Mouse (Mus musculus) heart, embryonic 11.5 days (tissue): ENCODE data around the gene Thbs4. TPM values are rescaled to one million over a fixed set of nuclear protein-coding genes. Genes with fewer than 3 reads are reported as not detected.

Experiments
- ATAC-seq: fragments of 200-750 bp; cut with Nextera tagmentation; replicated peaks from 2 replicates; pipeline ENCODE4 v1.8.0; 2017; ENCODE audit warnings: moderate library complexity; ENCODE audit not compliant: insufficient number of reproducible peaks, low FRiP score, low TSS enrichment
- H3K27ac ChIP-seq: fragments of 300-500 bp; sonication (generic); 2 replicates; pipeline ENCODE4 v1.5.1; 2014; ENCODE audit warnings: mild to moderate bottlenecking, low read depth, low read length
- H3K27me3 ChIP-seq: fragments of 300-500 bp; sonication (generic); 2 replicates; pipeline ENCODE4 v1.6.1; 2014; ENCODE audit warnings: mild to moderate bottlenecking, low read length, mixed read lengths; ENCODE audit not compliant: control insufficient read depth, insufficient read depth
- H3K36me3 ChIP-seq: fragments of 300-500 bp; sonication (generic); 2 replicates; pipeline ENCODE4 v1.6.1; 2014; ENCODE audit warnings: mild to moderate bottlenecking, low read length, moderate library complexity, mixed read lengths; ENCODE audit not compliant: control insufficient read depth, insufficient read depth
- H3K4me1 ChIP-seq: fragments of 300-500 bp; sonication (generic); 2 replicates; pipeline ENCODE4 v1.6.1; 2014; ENCODE audit warnings: low read length; ENCODE audit not compliant: control insufficient read depth, insufficient read depth
- H3K4me2 ChIP-seq: fragments of 300-500 bp; sonication (generic); 2 replicates; pipeline ENCODE4 v1.6.1; 2014; ENCODE audit warnings: mild to moderate bottlenecking, moderate library complexity
- H3K4me3 ChIP-seq: fragments of 300-500 bp; sonication (generic); 2 replicates; pipeline ENCODE4 v1.5.1; 2014; ENCODE audit warnings: low read depth, low read length
- H3K9ac ChIP-seq: fragments of 300-500 bp; sonication (generic); 2 replicates; pipeline ENCODE4 v1.6.1; 2014; ENCODE audit warnings: mild to moderate bottlenecking, low read depth, low read length, moderate library complexity
- H3K9me3 ChIP-seq: fragments of 300-500 bp; sonication (generic); replicated peaks from 2 replicates; pipeline ENCODE4 v1.6.1; 2016; ENCODE audit warnings: low read length; ENCODE audit not compliant: control insufficient read depth
- WGBS: fragments of 180-500 bp; shearing (Covaris S2); extraction: QIAGEN DNeasy Blood & Tissue Kit; methylation state at CpG from one replicate; pipeline ENCODE4 v1.1.7; 2014; ENCODE audit not compliant: insufficient replicate concordance; 5-methylcytosine and 5-hydroxymethylcytosine counted together
- polyA plus RNA-seq: library from polyadenylated mRNA; unstranded; fragments of >200 nt; fragmentation: Nextera tagmentation; extraction: Ambion mirVana; gene quantifications from 2 replicates; pipeline ENCODE4 v1.2.1, GENCODE M21; 2014

The Thbs4 gene
- polyA plus RNA-seq, 1 experiment from 2014 or later: 39.4 TPM

DNA sequence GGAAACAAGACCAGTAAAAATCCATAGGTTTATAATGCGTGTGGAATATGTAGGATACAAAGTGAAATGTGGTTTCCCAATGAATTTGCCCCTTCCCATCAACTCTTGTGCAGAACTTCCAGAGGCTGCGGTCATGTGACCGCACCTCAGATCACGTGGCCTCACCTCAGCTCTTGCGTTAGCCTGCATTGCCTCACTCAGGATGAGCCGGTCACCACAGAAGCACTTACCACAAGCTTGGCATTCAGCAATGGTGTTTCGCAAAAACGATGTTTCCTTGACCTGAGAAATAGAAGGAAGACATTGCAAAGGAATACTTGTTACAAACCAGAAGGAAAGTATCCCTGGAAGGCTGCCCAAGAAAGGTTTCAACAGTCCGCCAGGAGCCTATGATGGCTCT, 19.7 kb downstream of the Thbs4 start:
- no peak overlapping the region for H3K27ac ChIP-seq
- no peaks in the 10 kb centered on the region for H3K9me3 ChIP-seq
- H3K4me3 ChIP-seq: no peak overlapping the region
- H3K4me2 ChIP-seq: no peak overlapping the region
- no peaks in the 10 kb centered on the region for H3K36me3 ChIP-seq
- ATAC-seq: no peak
- H3K4me1 ChIP-seq: no peaks in the 10 kb centered on the region
- H3K9ac ChIP-seq: no peak overlapping the region
- H3K27me3 ChIP-seq: no peaks in the 10 kb centered on the region
- 87% methylated on average over 9 of the region's 9 CpGs for WGBS

DNA sequence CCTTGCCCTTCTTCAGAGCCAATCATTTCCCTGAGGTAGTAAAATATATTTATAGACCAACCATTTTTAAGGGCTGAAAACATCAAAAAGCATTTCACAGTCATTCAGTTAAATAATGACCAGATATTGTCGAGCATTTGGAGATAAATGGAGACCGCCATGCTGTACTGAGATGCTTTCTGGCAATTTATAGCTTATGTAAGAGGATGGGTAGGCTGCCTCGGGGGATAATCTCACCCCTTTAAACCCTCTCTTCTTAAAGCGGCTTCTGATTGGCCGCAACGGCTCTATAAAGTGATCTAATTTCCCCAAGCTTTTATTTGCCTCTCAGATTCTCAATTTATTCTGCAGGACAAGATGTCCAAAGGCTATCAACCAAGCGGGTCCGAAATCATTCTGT, 22.1 kb downstream of the Thbs4 start:
- Histone ChIP-seq H3K9me3 (no peaks in the 10 kb centered on the region), H3K4me3 (no peak overlapping the region), H3K36me3 (no peaks in the 10 kb centered on the region), H3K27ac (no peak overlapping the region), H3K4me1 (no peaks in the 10 kb centered on the region), H3K27me3 (no peaks in the 10 kb centered on the region), H3K9ac (no peak overlapping the region), H3K4me2 (no peak overlapping the region)
- ATAC-seq: no peak
- 82% methylated on average over 8 of the region's 8 CpGs for WGBS

GRCm38 (mm10) chr13:92771566-92771965, 23.1 kb downstream of the Thbs4 start:
- WGBS: 88% methylated on average over 5 of the region's 5 CpGs
- Histone ChIP-seq H3K9me3 (no peaks in the 10 kb centered on the region), H3K9ac (no peak overlapping the region), H3K27me3 (no peaks in the 10 kb centered on the region), H3K4me3 (no peak overlapping the region), H3K36me3 (no peaks in the 10 kb centered on the region), H3K27ac (no peak overlapping the region), H3K4me2 (no peak overlapping the region), H3K4me1 (no peaks in the 10 kb centered on the region)
- no peak for ATAC-seq

GRCm38 (mm10) chr13:92765454-92766242, 29.0 kb downstream of the Thbs4 start:
- 68% methylated on average over 6 of the region's 6 CpGs for WGBS
- H3K9me3 ChIP-seq: no peaks in the 10 kb centered on the region
- H3K9ac ChIP-seq: no peak overlapping the region
- H3K4me2 ChIP-seq: no peak overlapping the region
- no peaks in the 10 kb centered on the region for H3K4me1 ChIP-seq
- H3K36me3 ChIP-seq: no peaks in the 10 kb centered on the region
- ATAC-seq: no peak
- H3K4me3 ChIP-seq: no peak overlapping the region
- no peaks in the 10 kb centered on the region; the same call in 1 of the 2 replicates for H3K27me3 ChIP-seq
- H3K27ac ChIP-seq: no peak overlapping the region

- no peaks in the 10 kb centered on the region; the same call in none of the 2 replicates for H3K27me3 ChIP-seq
- no peak overlapping the region for H3K4me3 ChIP-seq
- H3K9me3 ChIP-seq: no peaks in the 10 kb centered on the region
- H3K4me1 ChIP-seq: peaks cover 20% of the 10 kb centered on the region
- no peak for ATAC-seq
- H3K4me2 ChIP-seq: no peak overlapping the region
- no peaks in the 10 kb centered on the region for H3K36me3 ChIP-seq
- 71% methylated on average over 1 of the region's 1 CpGs for WGBS
- no peak overlapping the region for H3K9ac ChIP-seq
- H3K27ac ChIP-seq: no peak overlapping the region
Observed at GRCm38 (mm10) chr13:92762322-92762721, 32.3 kb downstream of the Thbs4 start.

DNA sequence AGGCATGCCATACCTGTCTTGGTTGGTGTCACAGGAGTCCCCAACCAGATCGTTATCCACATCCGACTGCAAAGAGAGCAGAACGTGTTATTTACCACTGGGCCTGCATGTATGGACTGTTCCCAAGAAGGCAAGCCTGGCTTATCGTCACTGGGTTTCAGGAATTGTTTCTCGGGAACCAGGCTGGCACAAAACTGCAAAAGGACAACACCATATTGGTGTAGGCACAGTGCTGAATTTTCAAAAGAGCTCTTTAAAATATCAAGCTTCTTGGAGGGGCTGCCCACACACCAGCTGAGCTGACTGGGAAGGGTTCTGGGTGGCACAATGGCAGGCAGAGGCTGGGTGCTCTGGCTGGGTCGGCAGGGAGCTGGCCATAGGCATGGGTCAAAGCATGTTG, 34.1 kb downstream of the Thbs4 start:
- ATAC-seq: no peak
- no peak overlapping the region for H3K4me3 ChIP-seq
- H3K27ac ChIP-seq: no peak overlapping the region
- H3K27me3 ChIP-seq: no peaks in the 10 kb centered on the region; the same call in none of the 2 replicates
- peaks cover 21% of the 10 kb centered on the region for H3K4me1 ChIP-seq
- WGBS: 85% methylated on average over 6 of the region's 6 CpGs
- H3K4me2 ChIP-seq: no peak overlapping the region
- no peaks in the 10 kb centered on the region for H3K9me3 ChIP-seq
- H3K9ac ChIP-seq: no peak overlapping the region
- H3K36me3 ChIP-seq: no peaks in the 10 kb centered on the region

DNA sequence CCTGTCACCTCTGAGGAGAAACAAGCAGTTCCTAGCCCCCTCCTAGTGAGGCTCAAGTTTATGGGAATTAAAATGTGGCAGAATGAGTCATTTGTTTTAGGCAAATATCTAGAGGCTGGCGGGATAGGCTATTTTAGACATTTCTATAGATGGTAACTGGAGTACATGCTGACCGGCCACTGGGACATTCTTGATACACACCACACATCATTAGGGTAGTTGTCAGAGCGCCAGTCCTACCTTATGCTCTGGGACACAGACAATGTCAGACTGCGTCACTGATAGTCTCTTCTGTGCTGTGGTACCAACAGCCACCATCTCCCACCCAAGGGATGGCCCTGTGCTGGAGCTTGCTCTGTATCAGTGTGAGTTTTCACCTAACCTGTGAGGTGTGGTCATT, 35.5 kb downstream of the Thbs4 start:
- H3K4me2 ChIP-seq: no peak overlapping the region
- H3K4me3 ChIP-seq: no peak overlapping the region
- no peaks in the 10 kb centered on the region for H3K36me3 ChIP-seq
- H3K9me3 ChIP-seq: no peaks in the 10 kb centered on the region
- peak overlapping the region; percentile 68 for H3K27ac ChIP-seq
- WGBS: 67% methylated on average over 4 of the region's 4 CpGs
- H3K9ac ChIP-seq: no peak overlapping the region
- H3K4me1 ChIP-seq: peaks cover 21% of the 10 kb centered on the region
- no peaks in the 10 kb centered on the region; the same call in none of the 2 replicates for H3K27me3 ChIP-seq
- no peak for ATAC-seq

GRCm38 (mm10) chr13:92757972-92758585, 36.5 kb downstream of the Thbs4 start:
- Histone ChIP-seq H3K27ac (peak overlapping the region; percentile 68), H3K4me2 (peak overlapping the region; percentile 40), H3K9me3 (no peaks in the 10 kb centered on the region), H3K4me3 (no peak overlapping the region), H3K4me1 (peaks cover 21% of the 10 kb centered on the region), H3K36me3 (no peaks in the 10 kb centered on the region), H3K27me3 (no peaks in the 10 kb centered on the region; the same call in none of the 2 replicates), H3K9ac (no peak overlapping the region)
- ATAC-seq: peak; percentile 56; the same call in 1 of the 2 replicates
- 24% methylated on average over 12 of the region's 12 CpGs for WGBS
